8 mouse cellular contexts compared by ENCODE assay signal in genomic region chr13:81570241-81570821, GRCm38 (mm10).
DNase-seq lines count a peak whose midpoint lies in the region; ATAC-seq lines count a peak whose summit lies in the region.

No protein-coding gene starts in this region.

- H3K36me3 ChIP-seq in hindbrain, embryonic 10.5 days: peaks cover 52% of the 10 kb centered on the region
- no peaks in the 10 kb centered on the region for H3K36me3 ChIP-seq in stomach, embryonic 15.5 days

- 30% methylated on average over 12 of the region's 12 CpGs for WGBS in hindbrain, embryonic 10.5 days
- WGBS in stomach, embryonic 15.5 days: 60% methylated on average over 12 of the region's 12 CpGs

- H3K9ac ChIP-seq in stomach, embryonic 15.5 days: no peak overlapping the region

- H3K27ac ChIP-seq in hindbrain, embryonic 10.5 days: peak overlapping the region; percentile 85
- no peak overlapping the region for H3K27ac ChIP-seq in stomach, embryonic 15.5 days

- ATAC-seq in cerebellum, adult (ENCODE audit: insufficient number of reproducible peaks, low FRiP score, low TSS enrichment): peak; percentile 66; the same call in 1 of the 2 replicates
- no peak for ATAC-seq in stomach, embryonic 15.5 days (ENCODE audit: insufficient read depth, low FRiP score, low read depth)

- DNase-seq in cerebellum, adult 8-10 months: no peak
- peak; percentile 4 to 5 for DNase-seq in right cerebral cortex, adult 2 months (ENCODE audit: low spot score in 2 of 2)
- DNase-seq in right cerebral cortex, adult 18-20 months: no peak
- DNase-seq in hindbrain, embryonic 10.5 days (ENCODE audit: low spot score): peak; percentile 56
- peak; percentile 12 to 62 for DNase-seq in lung, postnatal 4 days
- no peak for DNase-seq in c-Kit-positive CD71-positive TER-119-positive erythroid progenitor cells, embryonic 14.5 days (ENCODE audit: low spot score)

- peaks cover 25% of the 10 kb centered on the region for H3K4me1 ChIP-seq in hindbrain, embryonic 10.5 days (replicated peaks)
- no peaks in the 10 kb centered on the region for H3K4me1 ChIP-seq in stomach, embryonic 15.5 days

- peak overlapping the region; percentile 30; the same call in 1 of the 2 replicates for H3K4me2 ChIP-seq in stomach, embryonic 15.5 days

- no peaks in the 10 kb centered on the region for H3K27me3 ChIP-seq in hindbrain, embryonic 10.5 days (ENCODE audit: insufficient read depth, poor library complexity, severe bottlenecking)
- H3K27me3 ChIP-seq in stomach, embryonic 15.5 days (replicated peaks): no peaks in the 10 kb centered on the region

- peak overlapping the region; percentile 44 for H3K4me3 ChIP-seq in hindbrain, embryonic 10.5 days
- H3K4me3 ChIP-seq in stomach, embryonic 15.5 days (replicated peaks): no peak overlapping the region

- no peaks in the 10 kb centered on the region for H3K9me3 ChIP-seq in hindbrain, embryonic 10.5 days
- H3K9me3 ChIP-seq in stomach, embryonic 15.5 days: no peaks in the 10 kb centered on the region

Comparison
In these comparisons a context has a peak if more than half of its experiments do, and no peak if none do; other contexts are left out.
1. DNase-seq: peak in right cerebral cortex, adult 2 months (2 of 2), hindbrain, embryonic 10.5 days (single experiment) and lung, postnatal 4 days (2 of 2); none in cerebellum, adult 8-10 months (single experiment), right cerebral cortex, adult 18-20 months (single experiment) and c-Kit-positive CD71-positive TER-119-positive erythroid progenitor cells, embryonic 14.5 days (single experiment).